Mouse (Mus musculus): ENCODE data around the gene Ctnna2.

Gene Ctnna2

GRCm38 (mm10) chr6:76984773-76985172 is 994.7 kb downstream of the Ctnna2 start:
- in situ Hi-C loops (cut with MboI; ENCODE audit: unreplicated experiment in 2 of 2), result no loop called here

DNA sequence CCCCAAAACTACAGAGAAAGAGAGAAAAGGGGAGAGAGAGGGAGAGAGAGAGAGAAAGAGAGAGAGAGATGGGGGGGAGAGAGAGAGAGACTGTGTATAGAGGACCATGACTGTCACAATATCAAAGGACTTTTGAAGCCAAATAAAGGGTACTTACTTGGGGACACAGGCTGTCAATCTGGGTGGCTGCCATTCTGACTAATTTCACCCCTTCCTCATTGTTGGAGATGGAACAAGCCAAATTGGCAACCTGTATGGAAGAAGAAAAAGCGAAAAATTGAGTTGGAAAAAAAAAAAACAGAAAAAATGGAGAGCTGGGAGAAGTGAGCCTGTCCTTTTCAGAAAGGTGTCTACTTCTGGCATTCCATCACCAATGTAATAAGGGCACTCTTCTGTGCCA is 997.8 kb downstream of the Ctnna2 start:
- in situ Hi-C loops (cut with MboI; ENCODE audit: unreplicated experiment in 2 of 2), result no loop called here

DNA sequence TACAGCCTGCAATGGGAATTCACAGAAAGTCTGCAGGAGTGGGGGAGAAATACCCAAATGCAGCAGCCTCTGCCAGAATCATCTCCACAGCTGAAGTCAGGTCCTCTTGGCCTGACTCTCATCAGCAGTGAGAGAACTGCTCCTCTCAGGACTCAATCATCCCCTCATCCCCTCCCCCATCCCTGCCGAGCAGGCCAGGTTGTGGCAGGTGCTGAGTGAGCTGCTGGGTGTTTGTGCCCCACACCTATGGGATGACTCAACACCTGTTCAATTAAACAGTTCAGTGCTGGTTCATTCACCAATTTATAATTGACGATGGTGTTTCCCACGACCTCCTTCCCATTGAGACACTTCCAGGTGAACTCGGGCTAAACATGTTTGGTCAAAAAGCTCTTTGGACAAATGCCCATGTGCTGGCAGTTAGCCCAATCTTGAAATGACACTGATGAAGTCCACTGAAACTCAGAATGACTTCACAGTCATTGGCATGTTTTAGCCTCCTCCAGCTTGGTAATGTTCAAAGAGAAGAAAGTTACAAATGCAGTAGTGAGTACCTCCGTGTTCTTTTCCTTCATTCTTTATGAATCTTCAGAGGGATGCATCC is 1000.1 kb downstream of the Ctnna2 start:
- in situ Hi-C loops (cut with MboI; ENCODE audit: unreplicated experiment in 2 of 2), result no loop called here

DNA sequence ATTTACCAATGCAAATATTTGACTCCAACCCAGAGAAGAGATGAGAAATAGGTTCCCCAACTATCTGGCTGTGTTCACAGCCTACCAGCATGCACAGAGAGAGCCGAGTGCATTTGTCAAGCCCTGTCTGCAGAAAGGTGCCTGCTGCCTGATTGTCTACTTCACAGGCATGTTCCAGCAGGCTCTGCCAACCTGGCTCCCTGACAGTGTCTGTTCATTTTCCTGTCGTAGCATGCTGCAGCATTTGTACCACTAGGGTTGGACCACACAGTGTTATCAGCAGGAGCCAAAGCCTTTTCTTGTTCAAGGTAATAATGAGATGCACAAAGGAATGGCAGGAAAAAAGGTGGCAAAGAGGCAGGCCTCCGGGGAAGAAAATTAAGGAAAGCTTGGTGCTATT is 1001.7 kb downstream of the Ctnna2 start:
- in situ Hi-C loops (cut with MboI; ENCODE audit: unreplicated experiment in 2 of 2), result no loop called here

DNA sequence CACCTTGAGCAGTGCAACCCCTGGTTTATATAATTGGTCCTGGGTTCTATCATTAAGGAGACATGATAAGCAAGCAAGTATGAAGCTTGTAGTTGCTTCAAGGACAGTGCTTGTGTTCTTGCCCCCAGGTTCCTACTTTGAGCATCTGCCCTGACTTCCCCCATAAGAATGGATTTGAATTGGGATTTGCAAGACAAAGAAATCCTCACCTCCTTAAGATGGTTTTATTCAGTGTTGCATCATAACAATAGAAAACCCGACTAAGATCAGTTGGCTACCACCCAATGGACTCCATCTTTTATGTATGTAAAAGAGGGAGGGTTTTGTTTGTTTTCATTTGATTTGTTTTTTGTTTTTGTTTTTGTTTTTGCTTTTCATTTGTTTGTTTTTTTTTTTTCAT is 1005.2 kb downstream of the Ctnna2 start:
- in situ Hi-C loops (cut with MboI; ENCODE audit: unreplicated experiment in 2 of 2), result no loop called here

DNA sequence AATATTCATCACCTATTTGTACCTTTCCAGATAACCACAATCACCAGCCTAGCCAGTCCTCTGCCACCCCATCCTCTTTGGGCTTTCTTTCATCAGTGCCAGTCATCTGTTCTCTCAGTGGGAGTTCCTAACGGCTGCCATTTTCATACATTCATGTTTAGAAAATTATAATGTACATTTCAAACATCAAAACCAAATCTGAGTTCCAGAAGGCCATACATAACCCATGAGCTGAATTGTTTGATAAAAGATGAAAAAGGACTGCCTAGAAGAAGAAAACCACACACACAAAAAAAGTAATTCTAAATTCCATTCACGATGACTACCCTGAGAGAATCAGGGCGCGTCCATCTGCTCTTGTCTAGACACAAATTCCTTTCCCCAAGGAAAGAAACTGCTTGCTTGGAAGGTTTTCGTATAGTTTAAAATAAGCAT is 1014.5 kb downstream of the Ctnna2 start:
- in situ Hi-C loops (cut with MboI; ENCODE audit: unreplicated experiment in 2 of 2), result no loop called here

DNA sequence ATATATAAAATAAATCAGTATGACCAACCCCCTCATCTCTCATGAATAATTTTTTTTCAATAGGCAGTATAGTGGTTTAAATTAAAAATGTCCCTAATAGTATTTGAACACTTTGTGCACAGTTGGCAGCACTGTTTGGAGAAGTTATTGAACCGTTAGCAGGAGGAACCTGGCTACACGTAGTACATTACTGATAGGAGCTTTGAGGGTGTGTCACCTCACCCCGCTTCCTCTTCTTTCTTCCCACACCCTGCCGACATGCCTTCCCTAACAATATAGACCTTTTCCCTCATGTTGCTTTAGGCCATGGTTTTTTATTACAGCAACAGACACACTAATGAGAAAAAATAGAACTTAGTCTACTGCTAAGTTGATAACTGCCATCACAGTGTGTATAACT is 1071.4 kb downstream of the Ctnna2 start:
- in situ Hi-C loops (cut with MboI; ENCODE audit: unreplicated experiment in 2 of 2), result no loop called here

- in situ Hi-C loops (cut with MboI; ENCODE audit: unreplicated experiment in 2 of 2), result no loop called here
Measured at GRCm38 (mm10) chr6:76897156-76897555, 1082.3 kb downstream of the Ctnna2 start.

All from v-Abl transformed pro-B cells (cell line).